Mouse (Mus musculus) embryonic fibroblast, embryonic 13.5 days (primary cell): ENCODE measurements around the gene Olfr1420.

Experiments
- CTCF ChIP-seq: IDR thresholded peaks from 2 replicates; pipeline ENCODE4 v1.5.1; 2011; ENCODE audit warnings: mild to moderate bottlenecking, control low read depth, low read length, moderate library complexity, borderline replicate concordance; ENCODE audit not compliant: insufficient read depth
- POLR2A ChIP-seq: IDR thresholded peaks from 2 replicates; pipeline ENCODE4 v1.6.1; 2011; ENCODE audit warnings: low read depth, mild to moderate bottlenecking, control low read depth, low read length, moderate library complexity

- TF ChIP-seq POLR2A = no peak
- no peak for TF ChIP-seq CTCF
Measured at GRCm38 (mm10) chr19:11922068-11922467, 35.7 kb downstream of the Olfr1420 start.
